Mouse (Mus musculus) bone marrow, adult 2 months (tissue): ENCODE data around the gene Vps35.

Experiments
- CTCF ChIP-seq: fragments of 200-500 bp; IDR thresholded peaks from 2 replicates; pipeline ENCODE4 v1.5.1; 2011; ENCODE audit warnings: low read length, control low read depth; ENCODE audit not compliant: control insufficient read depth, insufficient read depth
- POLR2A ChIP-seq: fragments of 200-500 bp; IDR thresholded peaks from 2 replicates; pipeline ENCODE4 v1.6.1; 2011; ENCODE audit warnings: low read depth, mild to moderate bottlenecking, control low read depth, low read length, borderline replicate concordance; ENCODE audit not compliant: control insufficient read depth

DNA sequence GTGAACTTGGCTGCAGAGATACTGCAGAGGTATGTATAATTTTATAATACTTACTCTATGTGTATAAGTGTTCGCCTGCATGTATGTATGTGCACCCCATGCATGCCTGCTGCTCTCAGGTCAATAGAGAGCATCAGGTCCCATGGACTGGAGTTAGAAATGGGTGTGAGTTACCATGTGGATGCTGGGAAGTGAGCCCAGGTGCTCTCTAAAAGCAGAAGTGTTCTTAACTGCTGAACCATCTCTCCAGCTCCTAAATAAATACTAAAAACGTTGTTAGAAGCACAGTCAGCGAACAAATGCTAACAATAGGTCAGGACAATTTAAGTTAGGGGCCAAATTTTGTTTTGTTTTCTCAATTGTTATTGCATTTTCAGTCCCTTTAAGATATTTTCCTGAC is 3.3 kb upstream of the Vps35 start:
- no peak for TF ChIP-seq CTCF
- no peak for TF ChIP-seq POLR2A
